Mouse (Mus musculus) midbrain, embryonic 14.5 days (tissue): Measurements from ENCODE around the gene Gm36176. TPM values are rescaled to one million over a fixed set of nuclear protein-coding genes. Genes with fewer than 3 reads are reported as not detected.

Experiments
- ATAC-seq: fragments of 200-750 bp; cut with Nextera tagmentation; 2 replicates; pipeline ENCODE4 v1.8.0; 2017; ENCODE audit warnings: moderate number of reproducible peaks, moderate library complexity; ENCODE audit not compliant: low FRiP score, low TSS enrichment
- DNase-seq: peaks from one replicate; pipeline ENCODE4 v3.0.0-alpha.2; 2015
- H3K27ac ChIP-seq: fragments of 300-500 bp; sonication (generic); replicated peaks from 2 replicates; pipeline ENCODE4 v1.5.1; 2014; ENCODE audit warnings: mild to moderate bottlenecking, low read depth, low read length, moderate library complexity
- H3K27me3 ChIP-seq: fragments of 300-500 bp; sonication (generic); 2 replicates; pipeline ENCODE4 v1.6.1; 2014; ENCODE audit warnings: low read length, control low read depth, mixed read lengths; ENCODE audit not compliant: control insufficient read depth, insufficient read depth
- H3K36me3 ChIP-seq: fragments of 300-500 bp; sonication (generic); 2 replicates; pipeline ENCODE4 v1.6.1; 2014; ENCODE audit warnings: low read length, control low read depth; ENCODE audit not compliant: control insufficient read depth, insufficient read depth
- H3K4me1 ChIP-seq: fragments of 300-500 bp; sonication (generic); 2 replicates; pipeline ENCODE4 v1.6.1; 2014; ENCODE audit warnings: mild to moderate bottlenecking, antibody characterized with exemption, low read length, control low read depth; ENCODE audit not compliant: control insufficient read depth, insufficient read depth
- H3K4me2 ChIP-seq: fragments of 300-500 bp; sonication (generic); 2 replicates; pipeline ENCODE4 v1.6.1; 2014; ENCODE audit warnings: mild to moderate bottlenecking, low read length, moderate library complexity
- H3K4me3 ChIP-seq: fragments of 300-500 bp; sonication (generic); replicated peaks from 2 replicates; pipeline ENCODE4 v1.5.1; 2014; ENCODE audit warnings: low read depth, low read length
- H3K9ac ChIP-seq: fragments of 300-500 bp; sonication (generic); replicated peaks from 2 replicates; pipeline ENCODE4 v1.6.1; 2014; ENCODE audit warnings: mild to moderate bottlenecking, low read length, moderate library complexity
- H3K9me3 ChIP-seq: fragments of 300-500 bp; sonication (generic); 2 replicates; pipeline ENCODE4 v1.6.1; 2016; ENCODE audit warnings: low read length, control low read depth, mixed read lengths; ENCODE audit not compliant: control insufficient read depth
- WGBS: fragments of 180-500 bp; shearing (Covaris S2); extraction: QIAGEN DNeasy Blood & Tissue Kit; methylation state at CpG from one replicate; pipeline ENCODE4 v1.1.7; 2014; 5-methylcytosine and 5-hydroxymethylcytosine counted together
- polyA plus RNA-seq: library from polyadenylated mRNA; unstranded; fragments of >200 nt; fragmentation: Nextera tagmentation; extraction: Ambion mirVana; gene quantifications from 2 replicates; pipeline ENCODE4 v1.2.1, GENCODE M21; 2014

The Gm36176 gene
- polyA plus RNA-seq, 1 experiment from 2014 or later = not detected

- peak; percentile 37; the same call in 1 of the 2 replicates for ATAC-seq
- Histone ChIP-seq H3K9me3 (no peaks in the 10 kb centered on the region), H3K27ac (0 out of 2 replicates have a peak overlapping the region, but pooled peaks have one; percentile 26), H3K4me3 (no peak overlapping the region), H3K9ac (no peak overlapping the region), H3K4me1 (no peaks in the 10 kb centered on the region), H3K36me3 (no peaks in the 10 kb centered on the region), H3K4me2 (no peak overlapping the region), H3K27me3 (no peaks in the 10 kb centered on the region)
- DNase-seq = no peak
- WGBS = 97% methylated on average over 4 of the region's 4 CpGs
These were observed 28.1 kb upstream of the Gm36176 start for GRCm38 (mm10) chr10:77818523-77818922.

- Histone ChIP-seq H3K27me3 (no peaks in the 10 kb centered on the region), H3K4me1 (no peaks in the 10 kb centered on the region), H3K27ac (no peak overlapping the region), H3K4me3 (no peak overlapping the region), H3K9me3 (no peaks in the 10 kb centered on the region), H3K9ac (no peak overlapping the region), H3K36me3 (no peaks in the 10 kb centered on the region), H3K4me2 (no peak overlapping the region)
- ATAC-seq = no peak
- WGBS = 29% methylated on average over 4 of the region's 4 CpGs
- peak; percentile 46 for DNase-seq
These were observed 27.4 kb upstream of the Gm36176 start for GRCm38 (mm10) chr10:77819203-77819602.

- no peak within 1 kb of the TSS for H3K4me3 ChIP-seq
- no peak within 1 kb of the TSS for H3K4me2 ChIP-seq
- ATAC-seq (no peak), DNase-seq (no peak)
- H3K9ac ChIP-seq = no peak within 1 kb of the TSS
- no peaks in the 10 kb centered on the region for H3K9me3 ChIP-seq
- WGBS = 72% methylated on average over 6 of the region's 6 CpGs
- H3K36me3 ChIP-seq = no peaks in the 10 kb centered on the region
- H3K27ac ChIP-seq = no peak within 1 kb of the TSS
- no peaks in the 10 kb centered on the region for H3K27me3 ChIP-seq
- no peaks in the 10 kb centered on the region for H3K4me1 ChIP-seq
These were observed 19.7 kb upstream of the Gm36176 start, which contains the start of gene Krtap10-4 for GRCm38 (mm10) chr10:77826951-77827350. Gene Krtap10-4 (minus strand): TSS chr10:77827095.

GRCm38 (mm10) chr10:77835647-77836046 is 11.0 kb upstream of the Gm36176 start, which contains the start of gene Krtap10-10:
Gene Krtap10-10 (plus strand): TSS chr10:77835947.
- 75% methylated on average over 9 of the region's 9 CpGs for WGBS
- Histone ChIP-seq H3K9ac (no peak within 1 kb of the TSS), H3K9me3 (no peaks in the 10 kb centered on the region), H3K36me3 (no peaks in the 10 kb centered on the region), H3K4me2 (no peak within 1 kb of the TSS), H3K27ac (no peak within 1 kb of the TSS), H3K27me3 (no peaks in the 10 kb centered on the region), H3K4me1 (no peaks in the 10 kb centered on the region), H3K4me3 (no peak within 1 kb of the TSS)
- DNase-seq = no peak
- ATAC-seq = no peak

GRCm38 (mm10) chr10:77839006-77839405 is 7.6 kb upstream of the Gm36176 start:
- Histone ChIP-seq H3K9me3 (peaks cover 9% of the 10 kb centered on the region; the same call in 1 of the 2 replicates), H3K27ac (no peak overlapping the region), H3K4me3 (no peak overlapping the region), H3K4me1 (no peaks in the 10 kb centered on the region), H3K4me2 (no peak overlapping the region), H3K36me3 (no peaks in the 10 kb centered on the region), H3K9ac (no peak overlapping the region), H3K27me3 (no peaks in the 10 kb centered on the region)
- ATAC-seq (no peak), DNase-seq (no peak)
- WGBS = 83% methylated on average over 6 of the region's 6 CpGs

GRCm38 (mm10) chr10:77846961-77847360 is 358 bp downstream of the Gm36176 start:
- peaks cover 15% of the 10 kb centered on the region for H3K9me3 ChIP-seq
- ATAC-seq (no peak), DNase-seq (no peak)

GRCm38 (mm10) chr10:77847538-77847937 is 935 bp downstream of the Gm36176 start:
- 72% methylated on average over 2 of the region's 2 CpGs for WGBS

More at GRCm38 (mm10) chr10:77846961-77847360, 358 bp downstream of the Gm36176 start:
- Histone ChIP-seq H3K27me3 (no peaks in the 10 kb centered on the region), H3K9ac (no peak overlapping the region), H3K4me2 (no peak overlapping the region), H3K36me3 (no peaks in the 10 kb centered on the region), H3K4me1 (no peaks in the 10 kb centered on the region), H3K4me3 (no peak overlapping the region), H3K27ac (no peak overlapping the region)
- 7% methylated on average over 2 of the region's 2 CpGs for WGBS

GRCm38 (mm10) chr10:77852559-77852958 is 6.0 kb downstream of the Gm36176 start, which contains the start of gene Gm10318:
Gene Gm10318 (plus strand): TSS chr10:77852859.
- H3K4me1 ChIP-seq = no peaks in the 10 kb centered on the region
- H3K27ac ChIP-seq = no peak within 1 kb of the TSS
- no peak within 1 kb of the TSS for H3K9ac ChIP-seq
- no peaks in the 10 kb centered on the region for H3K9me3 ChIP-seq
- DNase-seq (no peak), ATAC-seq (no peak)
- H3K36me3 ChIP-seq = no peaks in the 10 kb centered on the region
- WGBS = 68% methylated on average over 9 of the region's 9 CpGs
- H3K4me3 ChIP-seq = no peak within 1 kb of the TSS
- no peaks in the 10 kb centered on the region for H3K27me3 ChIP-seq
- H3K4me2 ChIP-seq = no peak within 1 kb of the TSS

More at GRCm38 (mm10) chr10:77847538-77847937, 935 bp downstream of the Gm36176 start:
- no peak overlapping the region for H3K27ac ChIP-seq
- ATAC-seq = no peak
- no peak overlapping the region for H3K9ac ChIP-seq
- no peaks in the 10 kb centered on the region for H3K36me3 ChIP-seq
- DNase-seq = no peak
- no peaks in the 10 kb centered on the region for H3K27me3 ChIP-seq
- H3K4me2 ChIP-seq = no peak overlapping the region
- H3K9me3 ChIP-seq = peaks cover 15% of the 10 kb centered on the region
- H3K4me1 ChIP-seq = no peaks in the 10 kb centered on the region
- no peak overlapping the region for H3K4me3 ChIP-seq

GRCm38 (mm10) chr10:77861675-77862074 is 15.1 kb downstream of the Gm36176 start, which contains the start of gene Gm3285:
Gene Gm3285 (plus strand): TSS chr10:77861975.
- Histone ChIP-seq H3K4me2 (no peak within 1 kb of the TSS), H3K9me3 (no peaks in the 10 kb centered on the region), H3K36me3 (no peaks in the 10 kb centered on the region), H3K27me3 (no peaks in the 10 kb centered on the region), H3K4me1 (no peaks in the 10 kb centered on the region), H3K27ac (no peak within 1 kb of the TSS), H3K4me3 (no peak within 1 kb of the TSS), H3K9ac (no peak within 1 kb of the TSS)
- no peak for ATAC-seq
- WGBS = 41% methylated on average over 7 of the region's 7 CpGs
- DNase-seq = no peak
